Mouse (Mus musculus) thymus, adult 2 months (tissue): ENCODE results near the gene Ctu1. TPM values are rescaled to one million over a fixed set of nuclear protein-coding genes. Genes with fewer than 3 reads are reported as not detected.

Experiments
- DNase-seq: peaks from one replicate; pipeline ENCODE4 v3.0.0; 2021
- H3K27ac ChIP-seq: fragments of 200-500 bp; 2 replicates; pipeline ENCODE4 v1.5.1; 2012; ENCODE audit warnings: low read length, control low read depth; ENCODE audit not compliant: control insufficient read depth, insufficient read depth
- H3K27me3 ChIP-seq: fragments of 200-500 bp; 2 replicates; pipeline ENCODE4 v1.6.1; 2012; ENCODE audit warnings: mild to moderate bottlenecking, low read length, moderate library complexity, mixed read lengths; ENCODE audit not compliant: control insufficient read depth, insufficient read depth
- H3K36me3 ChIP-seq: fragments of 200-500 bp; 2 replicates; pipeline ENCODE4 v1.6.1; 2012; ENCODE audit warnings: mild to moderate bottlenecking, low read length, moderate library complexity; ENCODE audit not compliant: control insufficient read depth, insufficient read depth
- H3K4me1 ChIP-seq: fragments of 200-500 bp; replicated peaks from 2 replicates; pipeline ENCODE4 v1.6.1; 2012; ENCODE audit warnings: low read length; ENCODE audit not compliant: control insufficient read depth, insufficient read depth
- H3K4me3 ChIP-seq: fragments of 200-500 bp; 2 replicates; pipeline ENCODE4 v1.5.1; 2012; ENCODE audit warnings: mild to moderate bottlenecking, low read length, control low read depth, moderate library complexity; ENCODE audit not compliant: control insufficient read depth, insufficient read depth
- CTCF ChIP-seq: fragments of 200-500 bp; IDR thresholded peaks from 2 replicates; pipeline ENCODE4 v1.5.1; 2012; ENCODE audit warnings: mild to moderate bottlenecking, control low read depth, low read length, moderate library complexity, borderline replicate concordance; ENCODE audit not compliant: control insufficient read depth, poor library complexity, insufficient read depth; ENCODE audit errors: extremely low read depth
- POLR2A ChIP-seq: fragments of 200-500 bp; IDR thresholded peaks from 2 replicates; pipeline ENCODE4 v1.6.1; 2012; ENCODE audit warnings: mild to moderate bottlenecking, low read length, control low read depth, moderate library complexity; ENCODE audit not compliant: control insufficient read depth, poor library complexity, insufficient read depth; ENCODE audit errors: extremely low read depth
- WGBS: fragments of 180-500 bp; shearing (Covaris S2); methylation state at CpG from one replicate; pipeline ENCODE4 v1.1.7; 2018; 5-methylcytosine and 5-hydroxymethylcytosine counted together
- polyA plus RNA-seq: library from polyadenylated mRNA; depleted of rRNA; stranded (reverse); fragments of >200 nt; gene quantifications from 2 replicates; pipeline ENCODE4 v1.2.3, GENCODE M21; 2012; rRNA removed

The Ctu1 gene
- polyA plus RNA-seq, 1 experiment: 15.0 TPM

GRCm38 (mm10) chr7:43712267-43712666 lies 40.5 kb downstream of the Ctu1 start, which contains the start of gene Klk13:
Gene Klk13, plus strand, starts transcription at chr7:43712567.
- H3K36me3 ChIP-seq: no peaks in the 10 kb centered on the region
- DNase-seq: no peak
- TF ChIP-seq POLR2A: no peak
- TF ChIP-seq CTCF: no peak
- WGBS: 69% methylated on average over 4 of the region's 4 CpGs
- no peak within 1 kb of the TSS for H3K27ac ChIP-seq
- no peak within 1 kb of the TSS for H3K4me3 ChIP-seq
- no peaks in the 10 kb centered on the region for H3K4me1 ChIP-seq
- H3K27me3 ChIP-seq: no peaks in the 10 kb centered on the region; the same call in 1 of the 2 replicates

GRCm38 (mm10) chr7:43712917-43713316 lies 41.1 kb downstream of the Ctu1 start:
- DNase-seq: no peak
- Histone ChIP-seq H3K4me3 (no peak overlapping the region), H3K27me3 (no peaks in the 10 kb centered on the region; the same call in 1 of the 2 replicates), H3K27ac (no peak overlapping the region), H3K4me1 (no peaks in the 10 kb centered on the region), H3K36me3 (no peaks in the 10 kb centered on the region)
- TF ChIP-seq CTCF: no peak
- TF ChIP-seq POLR2A: no peak
- 13% methylated on average over 9 of the region's 9 CpGs for whole genome bisulfite sequencing

- Histone ChIP-seq H3K4me3 (no peak overlapping the region), H3K27ac (no peak overlapping the region), H3K4me1 (no peaks in the 10 kb centered on the region), H3K36me3 (no peaks in the 10 kb centered on the region), H3K27me3 (no peaks in the 10 kb centered on the region; the same call in 1 of the 2 replicates)
- WGBS: 16% methylated on average over 19 of the region's 19 CpGs
- DNase-seq: no peak
- TF ChIP-seq POLR2A (no peak), CTCF (no peak)
Measured at GRCm38 (mm10) chr7:43713741-43714351, 42.0 kb downstream of the Ctu1 start.

Other genes with a start within 250 kb of the Ctu1 start
- gene Lim2, start 244.3 kb upstream of the Ctu1 start, polyA plus RNA-seq: 0.04 TPM in 1 of 2 replicates, not detected in the other
- gene Nkg7, start 234.9 kb upstream of the Ctu1 start, polyA plus RNA-seq: 57.9 and 69.4 TPM in 2 replicates
- gene Cldnd2, start 231.2 kb upstream of the Ctu1 start, polyA plus RNA-seq: not detected in 2 replicates
- gene Etfb, start 227.9 kb upstream of the Ctu1 start, polyA plus RNA-seq: 61.4 and 79.7 TPM in 2 replicates
- gene Gm45233, start 227.9 kb upstream of the Ctu1 start, polyA plus RNA-seq: 0.59 and 1.8 TPM in 2 replicates
- gene Vsig10l, start 208.9 kb upstream of the Ctu1 start, polyA plus RNA-seq: 2.7 and 3.8 TPM in 2 replicates
- gene Iglon5, start 181.9 kb upstream of the Ctu1 start, polyA plus RNA-seq: 1.1 and 1.2 TPM in 2 replicates
- gene 4931406B18Rik, start 166.1 kb upstream of the Ctu1 start, polyA plus RNA-seq: 0.03 TPM in 1 of 2 replicates, not detected in the other
- gene Cd33, start 127.6 kb upstream of the Ctu1 start, polyA plus RNA-seq: 12.3 and 15.8 TPM in 2 replicates
- gene Zfp658, start 109.8 kb upstream of the Ctu1 start, polyA plus RNA-seq: 1.2 and 1.5 TPM in 2 replicates
- gene Zfp719, start 92.4 kb upstream of the Ctu1 start, polyA plus RNA-seq: 2.4 and 2.7 TPM in 2 replicates
- gene Zfp819, start 64.8 kb upstream of the Ctu1 start, polyA plus RNA-seq: 0.07 and 0.08 TPM in 2 replicates
- gene Ceacam18, start 37.3 kb upstream of the Ctu1 start, polyA plus RNA-seq: 0.85 and 1.0 TPM in 2 replicates
- gene Siglece, start 11.9 kb upstream of the Ctu1 start, polyA plus RNA-seq: 2.5 and 2.8 TPM in 2 replicates
- gene Klk14, start 18.4 kb downstream of the Ctu1 start, polyA plus RNA-seq: 1.9 and 2.0 TPM in 2 replicates
- 3.6 and 4.4 TPM in 2 replicates for gene Klk13, start 40.6 kb downstream of the Ctu1 start, polyA plus RNA-seq
- gene Klk12, start 96.9 kb downstream of the Ctu1 start, polyA plus RNA-seq: 0.33 and 0.85 TPM in 2 replicates
- 0.32 and 0.81 TPM in 2 replicates for gene Klk11, start 102.6 kb downstream of the Ctu1 start, polyA plus RNA-seq
- gene Klk10, start 109.0 kb downstream of the Ctu1 start, polyA plus RNA-seq: 1.7 and 3.3 TPM in 2 replicates
- gene Klk9, start 119.9 kb downstream of the Ctu1 start, polyA plus RNA-seq: 0.17 and 0.51 TPM in 2 replicates
- 24.8 and 28.9 TPM in 2 replicates for gene Klk8, start 125.6 kb downstream of the Ctu1 start, polyA plus RNA-seq
- 0.96 and 2.1 TPM in 2 replicates for gene Klk7, start 139.3 kb downstream of the Ctu1 start, polyA plus RNA-seq
- 1.2 and 3.5 TPM in 2 replicates for gene Klk6, start 152.5 kb downstream of the Ctu1 start, polyA plus RNA-seq
- gene Klk5, start 170.0 kb downstream of the Ctu1 start, polyA plus RNA-seq: 0.87 and 1.8 TPM in 2 replicates
- 1.9 and 2.0 TPM in 2 replicates for gene Klk4, start 209.1 kb downstream of the Ctu1 start, polyA plus RNA-seq